In the genomic region with DNA sequence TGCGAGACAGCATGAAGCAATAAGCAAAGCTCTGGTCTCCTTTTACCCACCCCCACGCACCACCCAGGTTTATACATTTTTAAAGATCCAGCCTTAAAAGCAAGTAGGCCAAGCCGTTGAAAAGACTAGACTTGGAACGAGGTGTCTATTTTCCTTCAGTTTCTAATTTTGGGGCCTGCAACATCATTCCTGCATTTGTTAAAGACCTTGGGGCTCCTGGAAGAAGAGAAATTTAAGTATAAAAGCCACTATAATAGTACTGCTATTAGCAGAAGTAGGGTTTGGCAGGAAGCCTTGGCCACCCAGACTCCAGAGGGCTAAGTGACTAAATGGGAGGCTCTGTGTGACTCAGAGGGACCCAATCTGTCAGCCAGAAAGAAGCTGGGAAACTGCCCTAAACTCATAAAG, we compare ENCODE assay signal across 9 mouse cellular contexts.
A peak's percentile ranks its signal among the peaks of the same experiment; 100 is the strongest.
DNase-seq lines count a peak whose midpoint lies in the region; ATAC-seq and TF ChIP-seq lines count a peak whose summit lies in the region.
"Had no signal": no experiment of that assay in that cellular context is flagged by ENCODE, and none has a peak within 500 bp of the region (broad histone marks: within the 10 kb centered on the region; RNA-seq: fewer than 3 reads in every experiment).

No protein-coding gene starts in this region.

- DNase-seq in forebrain, embryonic 14.5 days (ENCODE audit: low spot score): peak; percentile 68
- DNase-seq in MEL (ENCODE audit: low read depth, low spot score): peak; percentile 27
- peak; percentile 66 to 68 for DNase-seq in left cerebral cortex, adult 2 months (ENCODE audit: extremely low spot score in 1 of 2, low spot score in 2 of 2)
- no peak for DNase-seq in gastrocnemius, adult 2 months
- DNase-seq in heart, adult 8-10 months (ENCODE audit: low spot score): no peak
- DNase-seq in urinary bladder, adult 18-20 months (ENCODE audit: low spot score in 2 of 2): no peak

- TF ChIP-seq EP300 in MEL (IDR thresholded peaks at IDR 0.05; ENCODE audit: low read depth in 1 of 2, low read length in 2 of 2): no peak

- H3K27ac ChIP-seq in forebrain, embryonic 14.5 days (ENCODE audit: low read depth, low read length): no peak overlapping the region
- no peak overlapping the region for H3K27ac ChIP-seq in forebrain, embryonic 12.5 days
- H3K27ac ChIP-seq in MEL (ENCODE audit: control insufficient read depth, low read depth, low read length): no peak overlapping the region
- peak overlapping the region; percentile 82 for H3K27ac ChIP-seq in left cerebral cortex, adult 2 months
- no peak overlapping the region for H3K27ac ChIP-seq in gastrocnemius, adult 2 months

- H3K79me2 ChIP-seq in MEL (ENCODE audit: control insufficient read depth, insufficient read depth, low read length, poor library complexity): no peaks in the 10 kb centered on the region

- TF ChIP-seq CTCF in MEL (IDR thresholded peaks at IDR 0.05 in 2 of 3, conservative IDR thresholded peaks at IDR 0.05 in 1 of 3; ENCODE audit: control insufficient read depth in 1 of 3, insufficient read depth in 1 of 3, low read depth in 2 of 3, low read length in 3 of 3, poor library complexity in 1 of 3, severe bottlenecking in 1 of 3): no peak
- no peak for TF ChIP-seq CTCF in left cerebral cortex, adult 2 months (IDR thresholded peaks at IDR 0.05)
- TF ChIP-seq CTCF in gastrocnemius, adult 2 months (IDR thresholded peaks at IDR 0.05): no peak

- WGBS in forebrain, embryonic 14.5 days: 58% methylated on average over 4 of the region's 4 CpGs
- 94% methylated on average over 4 of the region's 4 CpGs for WGBS in forebrain, embryonic 12.5 days

- no peak overlapping the region for H3K9ac ChIP-seq in forebrain, embryonic 14.5 days (ENCODE audit: low read length)
- no peak overlapping the region for H3K9ac ChIP-seq in forebrain, embryonic 12.5 days
- H3K9ac ChIP-seq in MEL (ENCODE audit: control insufficient read depth, low read depth, low read length, poor library complexity, severe bottlenecking): no peak overlapping the region

- no peak overlapping the region for H3K4me3 ChIP-seq in forebrain, embryonic 14.5 days (ENCODE audit: low read depth, low read length)
- no peak overlapping the region for H3K4me3 ChIP-seq in forebrain, embryonic 12.5 days (replicated peaks)
- H3K4me3 ChIP-seq in MEL (ENCODE audit: control insufficient read depth in 1 of 2, insufficient read depth in 1 of 2, low read depth in 2 of 2, low read length in 2 of 2): no peak overlapping the region
- no peak overlapping the region for H3K4me3 ChIP-seq in left cerebral cortex, adult 2 months
- no peak overlapping the region for H3K4me3 ChIP-seq in gastrocnemius, adult 2 months

- no peak for TF ChIP-seq RAD21 in MEL (IDR thresholded peaks at IDR 0.05; ENCODE audit: low read depth, low read length)

- no peaks in the 10 kb centered on the region for H3K9me3 ChIP-seq in forebrain, embryonic 14.5 days (replicated peaks; ENCODE audit: control insufficient read depth, low read length)
- no peaks in the 10 kb centered on the region for H3K9me3 ChIP-seq in forebrain, embryonic 12.5 days
- no peaks in the 10 kb centered on the region for H3K9me3 ChIP-seq in MEL (replicated peaks; ENCODE audit: insufficient read depth, low read length)

- TF ChIP-seq POLR2A in MEL (IDR thresholded peaks at IDR 0.05; ENCODE audit: control insufficient read depth in 1 of 2, insufficient read depth in 1 of 2, low read depth in 1 of 2, low read length in 2 of 2, poor library complexity in 1 of 2): no peak

- H3K4me1 ChIP-seq in forebrain, embryonic 14.5 days (ENCODE audit: control insufficient read depth, insufficient read depth, low read length): peaks cover 10% of the 10 kb centered on the region; the same call in 1 of the 2 replicates
- H3K4me1 ChIP-seq in forebrain, embryonic 12.5 days: peaks cover 17% of the 10 kb centered on the region
- H3K4me1 ChIP-seq in MEL (ENCODE audit: control insufficient read depth in 1 of 2, insufficient read depth in 2 of 2, low read length in 2 of 2): no peaks in the 10 kb centered on the region

- H3K27me3 ChIP-seq in forebrain, embryonic 14.5 days (replicated peaks; ENCODE audit: control insufficient read depth, insufficient read depth, low read length): no peaks in the 10 kb centered on the region
- H3K27me3 ChIP-seq in forebrain, embryonic 12.5 days: no peaks in the 10 kb centered on the region
- no peaks in the 10 kb centered on the region for H3K27me3 ChIP-seq in MEL (ENCODE audit: control insufficient read depth in 1 of 2, insufficient read depth in 2 of 2, low read length in 2 of 2)
- H3K27me3 ChIP-seq: CH12.LX had no signal

- intact Hi-C loops in left cerebral cortex, adult 2 months (cut with DNase I): no loop called here
- intact Hi-C loops in gastrocnemius, adult 2 months (cut with DNase I): no loop called here

- H3K4me2 ChIP-seq in forebrain, embryonic 14.5 days (ENCODE audit: low read length): no peak overlapping the region
- H3K4me2 ChIP-seq in forebrain, embryonic 12.5 days: no peak overlapping the region

- H3K36me3 ChIP-seq in forebrain, embryonic 14.5 days (ENCODE audit: control insufficient read depth, insufficient read depth, low read length): peaks cover 5% of the 10 kb centered on the region; the same call in 1 of the 2 replicates
- peaks cover 8% of the 10 kb centered on the region for H3K36me3 ChIP-seq in forebrain, embryonic 12.5 days (replicated peaks)
- no peaks in the 10 kb centered on the region for H3K36me3 ChIP-seq in MEL (ENCODE audit: control insufficient read depth in 1 of 2, insufficient read depth in 2 of 2, low read length in 2 of 2)

- peak; percentile 32 for ATAC-seq in forebrain, embryonic 14.5 days
- ATAC-seq in forebrain, embryonic 12.5 days (ENCODE audit: low FRiP score): no peak
- peak; percentile 66 for ATAC-seq in frontal cortex, adult (ENCODE audit: low TSS enrichment)

TF ChIP-seq in MEL, 35 proteins besides CTCF, POLR2A, EP300 and RAD21:
- TF ChIP-seq UBTF (IDR thresholded peaks at IDR 0.05; ENCODE audit: borderline replicate concordance, insufficient read depth, low read depth, low read length) (no peak), ZKSCAN1 (IDR thresholded peaks at IDR 0.05; ENCODE audit: low read depth, low read length) (no peak), TBP (IDR thresholded peaks at IDR 0.05; ENCODE audit: low read depth, low read length) (no peak), NRF1 (IDR thresholded peaks at IDR 0.05; ENCODE audit: insufficient read depth, low read depth, low read length, poor library complexity, severe bottlenecking) (no peak)

Comparison
In these comparisons a context has a peak if more than half of its experiments do, and no peak if none do; other contexts are left out.
1. DNase-seq: peak in forebrain, embryonic 14.5 days (single experiment), MEL (single experiment) and left cerebral cortex, adult 2 months (2 of 2); none in gastrocnemius, adult 2 months (single experiment), heart, adult 8-10 months (single experiment) and urinary bladder, adult 18-20 months (0 of 2).